Mouse (Mus musculus) heart, adult 8-10 months (tissue): ENCODE results near the gene Srsf2. TPM values are rescaled to one million over a fixed set of nuclear protein-coding genes. Genes with fewer than 3 reads are reported as not detected.

Experiments used
- DNase-seq: peaks from one replicate; pipeline ENCODE4 v3.0.0; 2022; ENCODE audit warnings: low spot score
- total RNA-seq, 4 experiments: library from RNA; stranded (reverse); gene quantifications; 2 replicates each; pipeline ENCODE4 v1.2.4; 2022

Srsf2 gene
- total RNA-seq, 4 experiments from 2014 or later, result 85.5 to 126 (median 103) TPM

GRCm38 (mm10) chr11:116810528-116810927 is 42.4 kb downstream of the Srsf2 start:
- DNase-seq, result no peak

GRCm38 (mm10) chr11:116809520-116809919 is 43.4 kb downstream of the Srsf2 start:
- DNase-seq, result no peak

- no peak for DNase-seq
Measured at GRCm38 (mm10) chr11:116808811-116809395, 44.0 kb downstream of the Srsf2 start.

GRCm38 (mm10) chr11:116807938-116808606 is 44.8 kb downstream of the Srsf2 start:
- DNase-seq, result peak; percentile 89

- no peak for DNase-seq
Measured at GRCm38 (mm10) chr11:116807526-116807925, 45.4 kb downstream of the Srsf2 start.

- DNase-seq, result no peak
Measured at GRCm38 (mm10) chr11:116807116-116807515, 45.8 kb downstream of the Srsf2 start.

GRCm38 (mm10) chr11:116806136-116807071 is 46.5 kb downstream of the Srsf2 start:
- no peak for DNase-seq

GRCm38 (mm10) chr11:116802709-116803108 is 50.2 kb downstream of the Srsf2 start:
- DNase-seq, result no peak

- no peak for DNase-seq
Measured at GRCm38 (mm10) chr11:116801106-116801505, 51.8 kb downstream of the Srsf2 start.

Other genes starting within 250 kb of the Srsf2 start
- 10 to 100 TPM in 3 of 4 experiments, 1 to 10 TPM in 1; 8.7 to 12.6 (median 10.6) TPM for gene Rhbdf2, start 226.1 kb downstream of the Srsf2 start, total RNA-seq
- gene Prcd, start 199.6 kb downstream of the Srsf2 start, total RNA-seq, result 1 to 10 TPM; 1.4 to 2.0 (median 1.8) TPM
- gene Cygb, start 198.8 kb downstream of the Srsf2 start, total RNA-seq, result 10 to 100 TPM; 40.6 to 64.1 (median 43.0) TPM
- gene St6galnac1, start 77.6 kb downstream of the Srsf2 start, total RNA-seq, result not detected
- gene Mxra7, start 25.0 kb downstream of the Srsf2 start, total RNA-seq, result 10 to 100 TPM; 14.2 to 20.8 (median 18.2) TPM
- gene Mettl23, start 9.8 kb downstream of the Srsf2 start, total RNA-seq, result 10 to 100 TPM; 36.9 to 38.6 (median 38.1) TPM
- gene Jmjd6, start 9.6 kb downstream of the Srsf2 start, total RNA-seq, result 10 to 100 TPM; 28.5 to 39.4 (median 35.9) TPM
- 10 to 100 TPM; 27.3 to 33.6 (median 29.7) TPM for gene Mfsd11, start 654 bp downstream of the Srsf2 start, total RNA-seq
- gene Mgat5b, start 65.8 kb upstream of the Srsf2 start, total RNA-seq, result under 1 TPM in 3 of 4 experiments, not detected in 1; 0.14 to 0.78 (median 0.19) TPM